Mouse (Mus musculus) embryonic fibroblast, embryonic 13.5 days (primary cell): ENCODE measurements around the gene Cln3.

Experiments used
- CTCF ChIP-seq: IDR thresholded peaks from 2 replicates; pipeline ENCODE4 v1.5.1; 2011; ENCODE audit warnings: mild to moderate bottlenecking, control low read depth, low read length, moderate library complexity, borderline replicate concordance; ENCODE audit not compliant: insufficient read depth
- POLR2A ChIP-seq: IDR thresholded peaks from 2 replicates; pipeline ENCODE4 v1.6.1; 2011; ENCODE audit warnings: low read depth, mild to moderate bottlenecking, control low read depth, low read length, moderate library complexity

GRCm38 (mm10) chr7:126612736-126613135, 27.1 kb upstream of the Cln3 start:
- TF ChIP-seq CTCF, result no peak
- no peak for TF ChIP-seq POLR2A
